Mouse (Mus musculus) spleen, embryonic (tissue): Measurements from ENCODE around the gene Abhd17a.

Experiments used
- CTCF ChIA-PET: fragments of 350-600 bp; sonication (Branson Sonifier 250); formaldehyde crosslinking; loops from one replicate; lab custom pipeline; 2022; lab: Charles Lee

Gene Abhd17a

GRCm38 (mm10) chr10:80553575-80553974, 36.6 kb downstream of the Abhd17a start:
- CTCF ChIA-PET, result no interaction called here

- CTCF ChIA-PET, result no interaction called here
Observed at GRCm38 (mm10) chr10:80552364-80552763, 37.8 kb downstream of the Abhd17a start.

- CTCF ChIA-PET, result no interaction called here
Observed at GRCm38 (mm10) chr10:80549279-80549678, 40.9 kb downstream of the Abhd17a start.

GRCm38 (mm10) chr10:80548428-80549006, 41.6 kb downstream of the Abhd17a start:
- CTCF ChIA-PET, result interaction anchor here (0.6 kb wide), 1 partner anchor 38 kb away, joined by 5 read pairs; no protein-coding TSS in a partner anchor

GRCm38 (mm10) chr10:80547539-80547938, 42.6 kb downstream of the Abhd17a start:
- CTCF ChIA-PET, result no interaction called here

- CTCF ChIA-PET, result no interaction called here
Observed at GRCm38 (mm10) chr10:80546945-80547344, 43.2 kb downstream of the Abhd17a start.

GRCm38 (mm10) chr10:80545590-80545989, 44.6 kb downstream of the Abhd17a start:
- CTCF ChIA-PET, result no interaction called here

- CTCF ChIA-PET, result no interaction called here
Observed at GRCm38 (mm10) chr10:80543873-80544272, 46.3 kb downstream of the Abhd17a start.

GRCm38 (mm10) chr10:80539493-80539892, 50.6 kb downstream of the Abhd17a start:
- CTCF ChIA-PET, result interaction anchor here (0.6 kb wide), 1 partner anchor 993 kb away, joined by 6 read pairs; no protein-coding TSS in a partner anchor

- CTCF ChIA-PET, result interaction anchor here (0.6 kb wide), 2 partner anchors 25 to 992 kb away, joined by 3 to 6 read pairs; no protein-coding TSS in a partner anchor
Observed at GRCm38 (mm10) chr10:80538710-80539394, 51.3 kb downstream of the Abhd17a start, which contains the start of gene Atp8b3. Atp8b3 (minus strand) TSS chr10:80539124.

- CTCF ChIA-PET, result interaction anchor here (0.6 to 0.7 kb wide), 2 partner anchors 20 to 383 kb away, joined by 3 to 15 read pairs; no protein-coding TSS in a partner anchor
Observed at GRCm38 (mm10) chr10:80538180-80538579, 52.0 kb downstream of the Abhd17a start.

GRCm38 (mm10) chr10:80535711-80536110, 54.4 kb downstream of the Abhd17a start:
- CTCF ChIA-PET, result no interaction called here

GRCm38 (mm10) chr10:80535071-80535470, 55.1 kb downstream of the Abhd17a start:
- CTCF ChIA-PET, result no interaction called here

GRCm38 (mm10) chr10:80533704-80534103, 56.4 kb downstream of the Abhd17a start:
- CTCF ChIA-PET, result no interaction called here
